Mouse (Mus musculus) lung, adult 2 months (tissue): ENCODE data around the gene Man2b1.

Source experiments
- CTCF ChIP-seq: fragments of 200-500 bp; IDR thresholded peaks from 2 replicates; pipeline ENCODE4 v1.5.1; 2011; ENCODE audit warnings: mild to moderate bottlenecking, low read length, control low read depth; ENCODE audit not compliant: insufficient read depth
- POLR2A ChIP-seq: fragments of 200-500 bp; IDR thresholded peaks from 2 replicates; pipeline ENCODE4 v1.6.1; 2011; ENCODE audit warnings: low read depth, mild to moderate bottlenecking, control low read depth, low read length, borderline replicate concordance; ENCODE audit errors: extremely low read depth

GRCm38 (mm10) chr8:85037366-85037680 lies 45.7 kb upstream of the Man2b1 start:
- no peak for TF ChIP-seq CTCF
- no peak for TF ChIP-seq POLR2A
